Mouse (Mus musculus) embryonic stem cell, embryonic (primary cell): ENCODE measurements around the gene Jchain.

Experiments
- CTCF ChIA-PET, 4 experiments: fragments of 300-600 bp in 2 of 4; fragments of 350-600 bp in 2 of 4; sonication (Branson Sonifier 250); formaldehyde crosslinking; loops; one replicate each; lab custom pipeline; 2022; ENCODE audit warnings: inconsistent platforms in 2 of 4; lab: Charles Lee
- POLR2A ChIA-PET, 4 experiments: fragments of 300-600 bp in 2 of 4; fragments of 350-600 bp in 2 of 4; sonication (Branson Sonifier 250); formaldehyde crosslinking; loops; one replicate each; lab custom pipeline; 2022; ENCODE audit warnings: antibody characterized with exemption in 4 of 4, inconsistent platforms in 1 of 4; lab: Charles Lee

Jchain gene

DNA sequence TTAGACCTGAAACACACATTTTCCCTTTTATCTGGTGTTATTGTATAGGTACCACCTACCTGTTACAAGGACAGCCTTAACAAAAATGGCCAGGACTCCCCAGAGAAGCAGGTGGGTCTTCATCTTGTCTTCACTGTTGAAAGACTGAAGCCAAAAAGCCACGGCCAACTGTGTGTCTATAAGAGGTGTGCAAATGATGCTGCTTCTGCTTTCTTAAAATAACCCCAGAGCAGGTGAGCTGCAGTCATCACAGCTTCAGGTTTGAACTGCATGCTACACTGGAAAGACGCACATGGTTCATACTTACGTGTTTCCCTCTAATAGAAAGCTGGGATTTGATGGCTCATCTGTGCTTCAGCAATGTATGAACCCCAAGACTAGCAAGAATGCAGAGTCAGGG, at the start of gene Jchain:
Gene Jchain, minus strand, starts transcription at position 235 of the 400 bp plus-strand sequence.
- ChIA-PET POLR2A (no interaction called here), CTCF (no interaction called here)

DNA sequence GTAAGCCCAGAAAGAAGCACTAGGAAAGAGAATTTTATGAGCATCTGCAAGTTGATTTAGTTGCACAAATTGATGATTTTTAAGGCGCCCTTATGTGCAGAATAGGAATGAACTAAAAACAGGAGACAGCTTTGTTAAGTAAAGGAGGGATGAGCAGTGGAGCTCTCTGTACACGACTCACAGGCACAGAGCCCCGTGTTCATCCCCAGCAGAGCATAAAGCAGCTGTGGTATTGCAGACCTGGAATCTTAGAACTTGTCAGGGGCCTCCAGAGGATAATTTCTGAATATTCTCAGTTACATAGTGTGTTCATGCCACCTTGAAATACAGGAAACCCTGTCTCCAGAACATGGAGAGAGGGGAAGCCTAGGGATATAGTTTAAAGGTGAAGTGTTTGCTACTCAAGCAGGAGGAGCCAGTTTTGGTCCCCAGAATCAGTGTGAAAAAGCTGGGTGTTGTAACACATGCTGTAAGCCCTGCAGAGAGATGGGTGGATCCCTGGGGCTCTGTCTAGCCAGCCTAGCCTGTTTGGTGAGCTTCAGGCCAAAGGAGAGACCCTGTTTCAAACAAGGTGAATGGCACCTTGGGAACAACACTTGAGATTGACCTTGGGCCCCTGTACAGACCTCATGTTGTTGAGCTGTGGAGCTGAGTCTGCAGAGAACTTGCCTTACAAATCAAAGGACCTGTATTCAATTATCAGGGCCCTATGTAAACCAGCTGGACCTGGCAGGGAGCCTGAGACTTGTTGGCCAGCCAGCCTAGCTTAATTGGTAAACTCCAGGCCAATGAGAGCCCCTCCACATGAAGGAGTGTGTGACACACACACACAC, 48.0 kb upstream of the Jchain start:
- POLR2A ChIA-PET: interaction anchor here in 3 of 4 experiments (0.8 to 2.4 kb wide), 12 partner anchors 9 to 144 kb away, joined by 3 to 13 read pairs (median 4); partner anchors contain the start of gene Utp3 (in 1 of the 3)
- CTCF ChIA-PET: interaction anchor here in 1 of 4 experiments (0.6 kb wide), 1 partner anchor 10 kb away, joined by 3 read pairs; no protein-coding TSS in a partner anchor

GRCm38 (mm10) chr5:88574829-88575228, 47.1 kb upstream of the Jchain start:
- CTCF ChIA-PET: no interaction called here
- POLR2A ChIA-PET: interaction anchor here in 3 of 4 experiments (0.9 to 2.4 kb wide), 11 partner anchors 8 to 145 kb away, joined by 3 to 13 read pairs (median 4); partner anchors contain the start of gene Utp3 (in 1 of the 3)

GRCm38 (mm10) chr5:88569541-88569940, 41.9 kb upstream of the Jchain start:
- ChIA-PET CTCF (interaction anchor here in 1 of 4 experiments (1.1 kb wide), 1 partner anchor 15 kb away, joined by 3 read pairs; the partner anchor contains the start of gene Utp3), POLR2A (interaction anchor here in 2 of 4 experiments (0.6 to 7.4 kb wide), 7 partner anchors 13 to 1796 kb away, joined by 3 to 88 read pairs (median 3); partner anchors contain the start of genes Mob1b (in 1 of the 2) and Utp3 (in 1 of the 2))

GRCm38 (mm10) chr5:88566034-88566841, 38.5 kb upstream of the Jchain start:
- CTCF ChIA-PET: interaction anchor here in 3 of 4 experiments (0.9 to 1.9 kb wide), 3 partner anchors 10 to 12 kb away, joined by 3 to 9 read pairs (median 3); partner anchors contain the start of gene Utp3 (in 2 of the 3)
- POLR2A ChIA-PET: interaction anchor here (0.6 to 7.4 kb wide), 18 partner anchors 9 to 199 kb away, joined by 3 to 88 read pairs (median 4); partner anchors contain the start of genes Utp3 (in 3 of the 4), Dck (in 1 of the 4) and Mob1b (in 1 of the 4)

DNA sequence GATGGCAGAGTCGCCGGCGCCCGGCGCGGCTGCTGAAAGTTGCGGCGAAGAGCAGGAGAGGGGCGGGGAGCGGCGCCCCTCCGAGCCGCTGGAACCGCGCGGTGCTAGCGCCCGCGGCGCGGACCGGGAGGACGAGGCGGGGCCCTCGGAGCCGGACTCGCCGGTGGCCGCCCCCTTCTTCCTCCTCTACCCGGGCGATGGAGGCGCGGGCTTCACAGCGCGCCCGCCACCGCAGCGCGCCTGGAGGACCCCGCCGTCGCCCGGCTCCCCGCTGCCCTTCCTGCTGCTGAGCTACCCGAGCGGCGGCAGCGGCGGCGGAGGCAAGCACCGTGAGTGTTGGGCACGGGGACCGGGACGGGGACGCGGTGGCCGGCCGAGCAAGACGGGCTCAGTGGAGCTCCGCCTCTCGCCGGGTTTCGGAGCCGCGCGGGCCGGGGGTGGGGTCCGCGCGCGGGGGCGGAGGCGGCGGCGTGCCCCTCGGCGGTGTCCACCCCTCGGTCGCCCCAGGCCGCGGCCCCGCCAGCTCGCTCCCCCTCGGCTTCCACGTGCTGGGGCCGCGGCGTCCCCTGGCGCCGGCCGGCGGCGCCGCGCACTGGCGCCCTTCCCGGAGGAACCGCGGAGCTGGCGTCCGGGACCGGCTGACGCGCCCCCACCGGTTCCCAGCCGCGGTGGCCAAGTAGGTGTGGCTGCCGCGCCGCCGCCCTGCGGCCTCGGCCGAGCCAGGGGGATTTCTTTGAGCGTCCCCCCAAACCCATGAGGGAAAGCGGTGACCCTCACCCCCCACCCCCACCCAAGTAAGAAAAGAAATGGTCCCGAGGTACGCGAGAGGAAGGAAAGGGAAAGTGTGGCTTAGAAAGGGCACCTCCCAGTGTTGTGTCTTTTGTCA, 37.7 kb upstream of the Jchain start:
- ChIA-PET POLR2A (interaction anchor here (0.6 to 7.4 kb wide), 15 partner anchors 9 to 199 kb away, joined by 3 to 88 read pairs (median 7); partner anchors contain the start of genes Utp3 (in 3 of the 4), Dck (in 1 of the 4) and Mob1b (in 1 of the 4)), CTCF (interaction anchor here (0.6 to 1.9 kb wide), 5 partner anchors 11 to 322 kb away, joined by 3 to 9 read pairs (median 4); partner anchors contain the start of gene Utp3 (in 2 of the 4))

DNA sequence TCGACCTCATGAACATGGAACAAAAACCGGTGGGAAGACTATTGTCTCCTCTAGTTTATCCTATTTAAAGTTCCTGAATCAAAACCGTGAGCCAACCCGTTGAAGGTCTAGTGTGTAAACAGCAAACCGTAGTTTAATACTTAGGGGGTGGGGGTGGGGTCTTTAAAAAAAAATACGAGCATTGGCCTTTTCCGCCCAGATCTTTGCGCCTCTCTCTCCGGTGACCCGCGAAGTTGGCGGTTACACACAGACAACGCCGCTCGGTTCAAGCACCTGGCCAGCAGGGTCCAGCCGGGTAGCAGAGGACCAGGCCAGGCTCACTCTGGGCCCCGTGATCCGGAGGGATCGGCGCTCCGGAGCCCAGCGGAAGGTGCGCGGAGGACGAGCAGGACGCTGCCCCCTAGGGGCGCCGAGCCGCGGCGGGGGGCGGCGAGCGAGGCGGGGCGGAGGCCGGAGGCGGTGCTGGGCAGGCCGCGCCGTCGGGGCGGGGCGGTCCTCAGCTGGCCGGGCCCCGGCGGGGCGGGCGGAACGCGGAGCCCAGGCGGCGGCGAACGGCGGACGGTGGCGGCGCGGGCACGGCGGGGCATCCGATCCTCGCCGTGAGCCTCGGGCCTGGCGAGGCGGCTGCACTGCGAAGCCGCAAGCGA, 36.9 kb upstream of the Jchain start, which contains the start of gene Rufy3:
Gene Rufy3, plus strand, starts transcription at position 540 of the 647 bp plus-strand sequence.
- ChIA-PET CTCF (interaction anchor here (0.6 to 1.9 kb wide), 4 partner anchors 10 to 323 kb away, joined by 3 to 9 read pairs (median 4); partner anchors contain the start of gene Utp3 (in 2 of the 4)), POLR2A (interaction anchor here (0.7 to 7.4 kb wide), 18 partner anchors 8 to 203 kb away, joined by 3 to 88 read pairs (median 8); partner anchors contain the start of genes Utp3 (in 4 of the 4), Dck (in 1 of the 4) and Mob1b (in 1 of the 4))

- CTCF ChIA-PET: interaction anchor here in 3 of 4 experiments (0.6 to 1.6 kb wide), 7 partner anchors 9 to 1677 kb away, joined by 3 to 6 read pairs (median 3); partner anchors contain the start of gene Utp3 (in 2 of the 3)
- POLR2A ChIA-PET: interaction anchor here (0.6 to 7.4 kb wide), 16 partner anchors 7 to 1154 kb away, joined by 3 to 88 read pairs (median 4); partner anchors contain the start of genes Utp3 (in 3 of the 4) and Dck (in 1 of the 4)
Observed at GRCm38 (mm10) chr5:88562863-88563780, 35.4 kb upstream of the Jchain start.

DNA sequence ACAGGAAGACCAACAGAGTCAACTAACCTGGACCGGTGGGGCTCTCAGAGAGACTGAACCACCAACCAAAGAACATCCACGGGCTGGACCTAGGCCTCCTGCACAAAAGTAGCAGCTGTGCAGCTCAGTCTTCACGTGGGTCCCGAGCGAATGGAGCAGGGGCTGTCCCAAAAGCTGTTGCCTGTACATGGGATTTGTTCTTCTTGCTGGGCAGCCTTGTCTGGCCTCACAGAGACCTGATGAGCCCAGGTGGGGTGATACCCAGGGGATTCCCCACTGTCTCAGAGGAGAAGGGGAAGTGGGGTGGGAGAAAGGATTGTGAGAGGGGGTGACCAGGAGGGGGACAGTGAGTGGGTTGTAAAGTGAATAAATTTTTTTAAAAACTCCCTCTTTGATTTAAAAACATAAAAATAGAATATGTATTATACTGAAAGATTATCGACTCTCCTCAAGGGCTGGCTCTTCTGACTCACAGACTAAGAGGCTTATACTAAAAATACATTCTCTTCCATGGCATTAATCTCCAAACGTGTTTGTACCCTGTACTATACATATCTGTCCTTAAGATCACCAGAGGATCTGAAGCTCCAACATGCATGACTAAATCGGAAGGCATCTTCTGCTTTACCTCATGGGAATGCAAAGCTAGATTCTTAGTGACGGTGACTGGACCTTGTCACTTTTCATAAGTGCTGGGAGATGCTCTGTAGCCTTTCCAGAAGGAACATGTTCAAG, 33.6 kb upstream of the Jchain start:
- POLR2A ChIA-PET: interaction anchor here in 3 of 4 experiments (0.6 to 3.3 kb wide), 8 partner anchors 14 to 204 kb away, joined by 3 to 13 read pairs (median 3); partner anchors contain the start of genes Dck (in 2 of the 3), Grsf1 (in 1 of the 3) and Mob1b (in 1 of the 3)
- CTCF ChIA-PET: interaction anchor here in 1 of 4 experiments (0.8 kb wide), 1 partner anchor 53 kb away, joined by 3 read pairs; no protein-coding TSS in a partner anchor

DNA sequence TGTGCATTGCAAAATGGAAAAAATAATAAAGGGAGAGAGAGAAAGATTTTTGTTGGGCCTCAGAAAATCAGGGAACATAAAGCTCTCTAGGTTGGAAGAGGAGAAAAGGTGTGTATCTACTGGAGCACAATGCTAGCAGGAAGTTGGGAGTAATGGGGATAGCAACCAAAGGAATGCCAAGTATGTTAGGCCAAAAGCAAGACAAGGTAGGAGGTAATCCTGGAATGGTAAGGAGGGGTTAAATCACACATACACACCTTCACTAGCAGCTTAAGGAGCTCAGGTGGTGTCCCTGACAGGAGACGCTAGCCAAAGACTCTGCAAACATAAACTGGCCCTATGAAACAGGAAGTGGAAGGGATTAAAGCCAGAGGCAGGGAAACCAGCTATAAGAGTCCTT, 31.3 kb upstream of the Jchain start:
- ChIA-PET CTCF (no interaction called here), POLR2A (interaction anchor here in 2 of 4 experiments (1.1 to 7.5 kb wide), 6 partner anchors 7 to 161 kb away, joined by 3 to 88 read pairs (median 3); partner anchors contain the start of genes Mob1b (in 1 of the 2) and Rufy3 (in 1 of the 2))

DNA sequence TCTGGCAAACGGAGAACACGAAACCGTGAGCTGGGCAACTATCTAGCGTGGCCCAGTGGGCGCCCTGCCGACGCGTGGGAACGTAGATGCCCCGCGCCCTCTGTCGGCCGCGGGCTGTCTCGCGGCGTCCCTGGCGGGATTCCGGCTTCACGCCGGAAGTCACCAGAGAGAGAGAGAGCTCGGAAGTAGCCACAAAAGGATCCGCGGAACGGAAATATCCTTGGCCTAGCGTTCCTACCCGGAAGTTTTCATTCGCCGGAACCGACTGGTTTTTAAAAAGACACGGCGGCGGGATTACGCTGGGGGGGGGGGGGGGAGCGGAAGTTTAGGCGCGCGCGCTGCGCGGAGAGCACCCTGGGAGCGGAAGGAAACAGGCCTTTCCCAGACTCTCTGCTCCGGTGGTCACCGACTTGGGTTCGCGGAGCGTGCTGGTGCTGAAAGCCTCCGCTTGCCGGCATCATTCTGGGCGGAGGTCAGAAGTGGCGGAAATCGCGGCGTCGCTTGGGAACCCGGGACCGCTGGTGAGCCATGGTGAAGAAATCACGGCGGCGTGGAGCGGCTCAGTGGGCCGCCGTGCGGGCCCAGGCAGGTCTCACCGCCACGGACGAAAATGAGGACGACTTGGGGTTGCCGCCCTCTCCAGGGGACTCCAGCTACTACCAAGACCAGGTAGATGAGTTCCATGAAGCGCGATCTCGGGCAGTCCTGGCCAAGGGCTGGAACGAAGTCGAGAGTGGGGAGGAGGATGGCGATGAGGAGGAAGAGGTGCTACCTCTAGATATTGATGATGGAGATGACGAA, 26.6 kb upstream of the Jchain start, which contains the start of gene Utp3:
Gene Utp3, plus strand, starts transcription at position 377 of the 801 bp plus-strand sequence.
- CTCF ChIA-PET: interaction anchor here (0.6 to 2.0 kb wide), 13 partner anchors 8 to 687 kb away, joined by 3 to 9 read pairs (median 4); partner anchors contain the start of genes Dck (in 1 of the 4) and Rufy3 (in 1 of the 4)
- POLR2A ChIA-PET: interaction anchor here (0.5 to 7.5 kb wide), 44 partner anchors 9 to 929 kb away, joined by 3 to 88 read pairs (median 4); partner anchors contain the start of genes Dck (in 3 of the 4), Rufy3 (in 3 of the 4), Mob1b (in 2 of the 4) and Grsf1 (in 1 of the 4)

- POLR2A ChIA-PET: interaction anchor here in 3 of 4 experiments (0.5 to 7.5 kb wide), 35 partner anchors 8 to 929 kb away, joined by 3 to 88 read pairs (median 5); partner anchors contain the start of genes Dck (in 3 of the 3), Rufy3 (in 3 of the 3), Grsf1 (in 1 of the 3) and Mob1b (in 1 of the 3)
- CTCF ChIA-PET: interaction anchor here in 3 of 4 experiments (0.6 to 2.0 kb wide), 12 partner anchors 8 to 211 kb away, joined by 3 to 9 read pairs (median 5); partner anchors contain the start of genes Dck (in 1 of the 3) and Rufy3 (in 1 of the 3)
Observed at GRCm38 (mm10) chr5:88553271-88554085, 25.8 kb upstream of the Jchain start.
